In genomic region chr11:60539540-60539939, GRCm38 (mm10) we compare ENCODE assay signal across 8 mouse cellular contexts. TPM values are rescaled to one million over a fixed set of nuclear protein-coding genes. Genes with fewer than 3 reads are reported as not detected.
DNase-seq lines count a peak whose midpoint lies in the region; ATAC-seq and TF ChIP-seq lines count a peak whose summit lies in the region.

No protein-coding gene starts in this region.

- H3K9ac ChIP-seq in heart, embryonic 16.5 days (ENCODE audit: low read length): peak overlapping the region; percentile 95
- H3K9ac ChIP-seq in hindbrain, embryonic 12.5 days: peak overlapping the region; percentile 93
- peak overlapping the region; percentile 94 for H3K9ac ChIP-seq in midbrain, embryonic 12.5 days (replicated peaks)

- H3K4me2 ChIP-seq in heart, embryonic 16.5 days (ENCODE audit: low read depth, low read length): peak overlapping the region; percentile 98
- H3K4me2 ChIP-seq in hindbrain, embryonic 12.5 days (replicated peaks): peak overlapping the region; percentile 93
- peak overlapping the region; percentile 97 for H3K4me2 ChIP-seq in midbrain, embryonic 12.5 days (replicated peaks)

- no peaks in the 10 kb centered on the region for H3K27me3 ChIP-seq in heart, embryonic 16.5 days (ENCODE audit: control insufficient read depth, insufficient read depth, low read length)
- no peaks in the 10 kb centered on the region for H3K27me3 ChIP-seq in G1E (ENCODE audit: insufficient read depth, low read length)
- no peaks in the 10 kb centered on the region for H3K27me3 ChIP-seq in hindbrain, embryonic 12.5 days
- no peaks in the 10 kb centered on the region for H3K27me3 ChIP-seq in midbrain, embryonic 12.5 days

- 8% methylated on average over 2 of the region's 2 CpGs for WGBS in heart, embryonic 16.5 days
- 2% methylated on average over 2 of the region's 2 CpGs for WGBS in hindbrain, embryonic 12.5 days
- WGBS in midbrain, embryonic 12.5 days: 10% methylated on average over 2 of the region's 2 CpGs

- ATAC-seq in heart, embryonic 16.5 days (replicated peaks; ENCODE audit: extremely low read depth, insufficient read depth, low FRiP score): no peak
- no peak for ATAC-seq in G1E (ENCODE audit: extremely low read depth, insufficient number of reproducible peaks, low FRiP score, poor library complexity, severe bottlenecking)
- no peak for ATAC-seq in hindbrain, embryonic 12.5 days (ENCODE audit: low FRiP score)
- ATAC-seq in midbrain, embryonic 12.5 days (ENCODE audit: low FRiP score, low read depth): no peak

- H3K4me1 ChIP-seq in heart, embryonic 16.5 days (ENCODE audit: control insufficient read depth, insufficient read depth, low read length): peaks cover 40% of the 10 kb centered on the region
- peaks cover 59% of the 10 kb centered on the region for H3K4me1 ChIP-seq in G1E (ENCODE audit: insufficient read depth, low read depth, low read length)
- peaks cover 46% of the 10 kb centered on the region for H3K4me1 ChIP-seq in hindbrain, embryonic 12.5 days
- H3K4me1 ChIP-seq in midbrain, embryonic 12.5 days: peaks cover 50% of the 10 kb centered on the region

- H3K36me3 ChIP-seq in heart, embryonic 16.5 days (ENCODE audit: control insufficient read depth, insufficient read depth): peaks cover 8% of the 10 kb centered on the region
- peaks cover 48% of the 10 kb centered on the region for H3K36me3 ChIP-seq in G1E (replicated peaks)
- peaks cover 9% of the 10 kb centered on the region; the same call in 1 of the 2 replicates for H3K36me3 ChIP-seq in hindbrain, embryonic 12.5 days
- H3K36me3 ChIP-seq in midbrain, embryonic 12.5 days: peaks cover 9% of the 10 kb centered on the region; the same call in 1 of the 2 replicates

- H3K9me3 ChIP-seq in heart, embryonic 16.5 days (replicated peaks; ENCODE audit: control insufficient read depth, low read length): no peaks in the 10 kb centered on the region
- H3K9me3 ChIP-seq in G1E (replicated peaks): no peaks in the 10 kb centered on the region
- no peaks in the 10 kb centered on the region for H3K9me3 ChIP-seq in hindbrain, embryonic 12.5 days (replicated peaks)
- H3K9me3 ChIP-seq in midbrain, embryonic 12.5 days: no peaks in the 10 kb centered on the region

- no peak for DNase-seq in heart, postnatal 14 days
- no peak for DNase-seq in G1E (ENCODE audit: low spot score)
- no peak for DNase-seq in T-cell, adult 2 months (ENCODE audit: low spot score)
- no peak for DNase-seq in layer of hippocampus, adult 11-12 months (ENCODE audit: low spot score)
- no peak for DNase-seq in cerebellum, postnatal 10 days

- intact Hi-C loops in heart, postnatal 14 days (cut with DNase I): no loop called here

- peak overlapping the region; percentile 86 for H3K4me3 ChIP-seq in heart, embryonic 16.5 days (ENCODE audit: low read length)
- H3K4me3 ChIP-seq in G1E (ENCODE audit: low read depth, low read length): peak overlapping the region; percentile 96
- H3K4me3 ChIP-seq in hindbrain, embryonic 12.5 days: peak overlapping the region; percentile 97
- peak overlapping the region; percentile 95 for H3K4me3 ChIP-seq in midbrain, embryonic 12.5 days

- no peak overlapping the region for H3K27ac ChIP-seq in heart, embryonic 16.5 days (ENCODE audit: low read length)
- no peak overlapping the region for H3K27ac ChIP-seq in hindbrain, embryonic 12.5 days
- H3K27ac ChIP-seq in midbrain, embryonic 12.5 days (replicated peaks): no peak overlapping the region

- no peak for TF ChIP-seq CTCF in G1E (IDR thresholded peaks at IDR 0.05; ENCODE audit: low read depth, low read length)

RNA-seq across cellular contexts. Expression of gene Alkbh5, which starts 3.4 kb away (rescaled TPM):
- 33.9 and 37.2 TPM in 2 replicates for polyA plus RNA-seq in heart, embryonic 16.5 days (2015; fragmentation: Nextera tagmentation; extraction: Ambion mirVana)
- 10 to 100 TPM; 72.5 to 74.1 TPM for total RNA-seq in heart, postnatal 14 days (2021)
- total RNA-seq in G1E (2014; fragmentation: Nextera tagmentation): 97.2 and 109 TPM in 2 replicates
- 43.5 and 46.5 TPM in 2 replicates for total RNA-seq in G1E (2017)
- polyA plus RNA-seq in G1E (2012): 33.8 and 39.3 TPM in 2 replicates
- polyA plus RNA-seq in hindbrain, embryonic 12.5 days (2016; fragmentation: Nextera tagmentation; extraction: Ambion mirVana): 35.1 and 37.8 TPM in 2 replicates
- 33.8 and 40.1 TPM in 2 replicates for polyA plus RNA-seq in midbrain, embryonic 12.5 days (2016; fragmentation: Nextera tagmentation; extraction: Ambion mirVana)
